Mouse (Mus musculus) c-Kit-positive CD71-negative TER-119-negative erythroid progenitor cells, embryonic 14.5 days (primary cell): ENCODE data around the gene Emc8.
"Not testable (repeated sequence)": the region's sequence is repeated elsewhere in the genome, so short reads cannot be mapped to it uniquely, and the experiment has no call there.

Experiments used
- DNase-seq: peaks from one replicate; pipeline ENCODE4 v3.0.0-alpha.2; 2013; ENCODE audit warnings: low read depth

Emc8 gene

DNA sequence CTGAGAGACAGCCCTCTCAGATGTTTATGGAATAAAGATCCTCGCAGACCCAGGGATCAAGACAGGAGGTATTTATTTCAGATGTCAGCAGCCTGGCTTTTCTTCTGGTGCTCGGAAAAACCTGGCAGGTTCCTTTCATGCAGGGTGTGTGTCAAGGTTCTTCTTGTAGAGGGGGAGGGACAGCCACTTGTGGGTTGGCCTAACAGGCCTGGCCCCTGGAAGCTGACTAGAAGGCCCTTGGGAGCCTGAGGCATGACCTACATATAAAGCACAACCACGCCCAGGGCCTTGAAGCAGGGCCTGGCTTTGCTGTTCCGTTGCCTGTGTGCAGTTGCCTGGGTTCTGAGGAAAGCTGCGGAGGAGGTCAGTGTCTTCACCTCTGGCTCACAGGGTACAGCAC lies 16.7 kb upstream of the Emc8 start:
- DNase-seq, result no peak

DNA sequence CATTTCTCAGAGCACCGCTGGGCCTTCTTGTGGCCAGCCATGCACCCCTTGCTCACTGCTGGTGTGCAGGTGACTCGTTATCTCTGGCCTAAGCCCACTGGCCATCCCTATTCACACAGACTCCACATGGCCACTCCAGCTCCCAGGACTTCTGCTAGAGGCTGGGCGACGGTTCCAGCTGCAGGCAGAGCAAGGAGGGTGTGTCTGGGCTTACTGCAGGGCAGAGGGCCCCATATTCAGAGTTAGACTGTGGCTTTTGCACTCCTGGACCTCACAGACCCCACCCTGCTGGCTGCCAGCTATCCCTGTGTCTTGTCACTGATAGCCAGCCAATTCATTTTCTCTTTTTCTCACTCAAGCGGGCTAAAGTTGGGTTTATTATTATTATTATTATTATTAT lies 15.7 kb upstream of the Emc8 start:
- no peak for DNase-seq

DNA sequence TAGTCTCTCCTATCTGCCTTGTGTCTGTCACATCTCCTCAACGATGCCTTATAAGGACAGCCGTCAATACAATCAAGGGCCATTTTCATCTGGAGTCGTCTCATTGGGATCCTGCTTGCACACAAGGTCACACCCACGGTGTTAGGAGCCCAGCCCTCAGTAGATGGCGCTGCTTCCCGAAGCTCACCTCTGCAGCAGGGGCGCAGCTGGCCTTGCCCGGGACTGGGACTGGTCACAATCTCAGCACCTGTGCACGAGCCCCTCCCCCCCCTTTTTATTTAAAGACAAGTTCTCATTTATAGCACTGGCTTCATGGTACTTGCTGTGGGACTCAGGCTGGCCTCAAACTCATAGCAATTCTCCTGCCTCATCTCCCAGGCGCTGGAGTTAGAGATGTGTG lies 15.2 kb upstream of the Emc8 start:
- DNase-seq, result no peak

DNA sequence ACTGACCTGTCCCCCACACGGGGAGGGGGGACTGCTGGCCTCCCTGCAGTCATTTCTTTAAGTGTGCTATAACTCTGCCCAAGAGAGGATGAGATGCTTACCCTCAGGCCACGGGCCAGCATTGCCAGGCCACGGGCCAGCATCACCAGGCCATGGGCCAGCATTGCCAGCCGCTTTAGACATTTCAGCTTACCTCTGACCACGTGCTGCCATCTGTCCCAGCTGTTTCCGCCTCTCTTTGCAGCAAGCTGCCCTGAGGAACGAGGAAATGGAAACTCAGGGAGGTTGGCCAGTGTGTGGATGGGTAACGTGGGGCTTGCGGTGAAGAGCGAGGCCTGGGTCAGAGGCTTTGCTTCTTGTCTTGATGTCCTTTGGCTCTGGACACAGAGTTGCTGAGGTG lies 12.7 kb upstream of the Emc8 start:
- no peak for DNase-seq

DNA sequence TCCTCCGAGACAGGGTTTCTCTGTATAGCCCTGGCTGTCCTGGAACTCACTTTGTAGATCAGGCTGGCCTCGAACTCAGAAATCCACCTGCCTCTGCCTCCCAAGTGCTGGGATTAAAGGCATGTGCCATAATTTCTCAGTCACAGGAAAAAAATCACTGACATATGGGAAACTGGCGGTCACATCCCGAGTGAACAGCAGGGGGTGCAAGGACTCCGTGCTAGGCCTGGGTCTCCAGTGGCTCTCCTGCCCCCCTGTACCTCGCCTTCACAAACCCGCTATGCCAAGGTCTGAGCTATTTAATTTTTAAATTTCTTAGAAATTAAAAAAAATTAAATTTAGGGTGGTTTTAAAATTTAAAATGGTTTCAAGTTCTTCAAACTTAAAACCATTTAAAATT lies 12.0 kb upstream of the Emc8 start:
- not testable (repeated sequence) for DNase-seq

DNA sequence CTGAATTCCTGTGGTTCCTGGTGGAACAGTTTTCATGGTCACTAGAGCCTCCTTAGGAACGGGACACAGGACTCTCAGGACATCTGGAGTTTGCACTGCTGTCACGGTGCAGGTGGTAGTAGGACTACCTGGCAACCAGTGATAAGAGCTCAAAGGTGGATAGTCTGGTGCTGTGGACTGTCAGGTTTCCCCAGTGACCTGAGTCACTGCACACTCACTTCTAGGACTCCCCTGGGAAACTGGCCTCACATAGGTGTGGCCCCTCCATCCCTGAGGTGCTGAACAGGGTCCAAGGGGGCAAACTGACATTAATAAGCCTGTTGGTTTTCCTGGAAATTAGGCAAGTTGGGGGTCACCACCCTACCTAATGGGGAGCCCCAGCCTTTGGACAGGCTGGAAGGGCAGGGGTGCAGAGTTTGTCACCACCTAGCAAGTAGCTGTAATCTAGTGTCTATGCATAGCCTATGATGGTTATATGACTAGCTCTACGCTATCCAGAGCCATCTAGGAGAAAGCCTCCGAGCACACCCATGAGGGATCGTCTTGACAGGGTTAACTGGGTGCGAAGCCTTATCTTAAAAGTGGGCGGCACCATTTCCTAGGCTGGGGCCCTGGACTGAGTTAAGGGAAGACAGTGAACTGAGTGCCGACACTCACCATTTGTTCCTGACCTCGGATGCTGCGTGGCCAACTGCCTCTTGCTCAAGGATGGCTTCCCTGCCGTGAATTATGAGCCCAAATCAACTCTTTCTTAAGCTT lies 11.4 kb upstream of the Emc8 start:
- no peak for DNase-seq

DNA sequence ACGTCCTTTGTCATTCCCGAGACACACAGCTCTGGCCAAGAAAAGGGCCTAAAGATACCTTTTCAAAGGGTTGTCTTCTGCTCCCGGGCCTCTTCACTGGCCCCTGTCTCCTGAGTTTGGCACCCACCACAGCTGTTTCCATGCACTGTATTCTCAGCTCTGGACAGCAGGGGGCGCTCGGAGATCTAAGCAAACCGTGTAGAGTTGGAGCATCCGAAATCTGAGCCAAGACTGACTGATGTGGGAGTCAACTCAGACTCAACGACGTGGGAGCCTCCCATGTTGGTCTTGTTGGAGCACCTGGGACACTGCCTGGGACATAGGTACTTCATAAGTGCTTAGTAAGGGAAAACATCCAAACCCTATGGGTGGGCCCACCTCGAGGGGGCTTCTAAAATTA lies 10.1 kb upstream of the Emc8 start:
- peak; percentile 83 for DNase-seq

DNA sequence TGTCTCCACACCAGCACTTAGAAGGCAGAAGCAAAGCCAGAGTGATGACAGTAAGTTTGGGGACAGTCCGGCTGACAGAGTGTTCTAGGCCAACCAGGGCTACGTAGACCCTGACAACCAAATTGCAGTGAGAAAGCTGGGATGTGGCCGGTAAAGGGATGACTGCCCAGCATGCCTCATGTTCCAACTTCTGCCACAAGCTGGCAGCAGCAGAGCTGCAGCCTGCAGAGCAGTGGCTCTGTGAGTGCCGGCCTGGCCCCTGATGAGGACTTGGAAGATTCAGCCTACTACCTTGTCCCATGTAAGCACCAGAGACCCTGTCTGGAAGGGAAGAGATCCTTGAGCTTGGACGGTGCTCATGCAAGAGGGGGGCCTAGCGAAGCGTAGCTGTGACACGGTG lies 7.3 kb upstream of the Emc8 start:
- no peak for DNase-seq

DNA sequence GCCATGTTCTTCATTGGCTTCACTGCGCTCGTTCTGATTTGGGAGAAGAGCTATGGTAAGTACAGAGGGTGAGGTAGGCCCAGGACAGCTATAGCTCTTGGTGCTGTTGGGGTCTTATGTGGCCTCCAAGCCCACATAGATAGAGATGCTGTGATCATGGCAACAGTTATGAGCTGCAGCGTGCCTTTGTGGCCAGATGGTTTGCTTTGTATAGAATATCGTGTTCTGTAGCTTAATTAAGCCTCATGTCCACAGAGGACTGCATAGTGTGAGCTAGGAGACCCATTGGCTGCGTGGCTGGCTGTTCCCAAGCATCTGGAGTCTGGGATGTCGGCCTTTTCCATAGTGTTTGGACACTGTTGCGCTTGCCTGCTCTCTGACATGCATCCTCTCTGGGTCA lies 4.9 kb upstream of the Emc8 start:
- no peak for DNase-seq

DNA sequence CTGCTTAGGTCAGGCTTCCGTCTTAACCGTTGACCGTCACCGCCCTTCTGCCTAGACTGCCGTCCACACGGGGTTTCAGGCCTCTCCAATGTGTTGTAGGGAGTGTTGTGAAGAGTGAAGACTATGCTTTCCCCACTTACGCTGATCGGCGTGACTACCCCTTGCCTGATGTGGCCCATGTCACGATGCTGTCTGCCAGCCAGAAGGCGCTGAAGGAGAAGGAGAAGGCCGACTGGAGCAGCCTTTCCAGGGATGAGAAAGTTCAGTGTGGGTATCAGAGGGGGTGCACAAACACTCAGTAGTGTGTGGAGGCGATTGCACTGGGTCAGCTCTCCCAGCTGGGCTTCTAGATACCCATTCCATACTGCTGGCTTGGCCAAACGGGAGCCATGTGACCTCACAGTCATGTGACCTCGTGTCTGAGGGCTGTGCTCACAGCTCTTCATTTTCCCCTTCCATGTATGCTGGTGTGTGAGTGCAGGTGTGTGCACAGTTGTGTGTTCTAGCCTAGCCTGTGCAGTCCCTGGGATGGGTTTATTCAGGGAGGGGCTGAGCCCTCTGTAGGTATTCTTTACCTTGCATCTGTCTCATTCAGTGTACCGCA lies 4.4 kb upstream of the Emc8 start:
- no peak for DNase-seq

DNA sequence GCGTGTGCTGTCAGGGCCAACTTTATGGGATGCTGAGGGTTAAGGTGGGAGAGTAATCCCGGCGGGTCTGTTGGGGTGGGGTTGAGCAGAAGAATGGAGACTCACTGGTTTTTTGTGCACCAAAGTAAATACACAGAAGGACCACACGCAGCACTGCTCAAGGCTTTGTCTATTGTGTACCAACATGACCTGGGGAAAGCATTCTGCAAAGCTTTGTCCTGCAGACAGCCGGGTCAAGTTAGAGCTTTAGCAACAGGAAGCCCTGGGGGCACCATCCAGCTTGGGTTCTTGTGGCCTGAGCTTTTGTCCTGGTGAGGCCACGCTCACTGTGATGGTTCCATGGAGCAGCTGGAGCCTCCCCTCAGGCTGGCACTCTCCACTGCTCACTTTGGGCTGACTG lies 3.4 kb upstream of the Emc8 start:
- DNase-seq, result no peak

DNA sequence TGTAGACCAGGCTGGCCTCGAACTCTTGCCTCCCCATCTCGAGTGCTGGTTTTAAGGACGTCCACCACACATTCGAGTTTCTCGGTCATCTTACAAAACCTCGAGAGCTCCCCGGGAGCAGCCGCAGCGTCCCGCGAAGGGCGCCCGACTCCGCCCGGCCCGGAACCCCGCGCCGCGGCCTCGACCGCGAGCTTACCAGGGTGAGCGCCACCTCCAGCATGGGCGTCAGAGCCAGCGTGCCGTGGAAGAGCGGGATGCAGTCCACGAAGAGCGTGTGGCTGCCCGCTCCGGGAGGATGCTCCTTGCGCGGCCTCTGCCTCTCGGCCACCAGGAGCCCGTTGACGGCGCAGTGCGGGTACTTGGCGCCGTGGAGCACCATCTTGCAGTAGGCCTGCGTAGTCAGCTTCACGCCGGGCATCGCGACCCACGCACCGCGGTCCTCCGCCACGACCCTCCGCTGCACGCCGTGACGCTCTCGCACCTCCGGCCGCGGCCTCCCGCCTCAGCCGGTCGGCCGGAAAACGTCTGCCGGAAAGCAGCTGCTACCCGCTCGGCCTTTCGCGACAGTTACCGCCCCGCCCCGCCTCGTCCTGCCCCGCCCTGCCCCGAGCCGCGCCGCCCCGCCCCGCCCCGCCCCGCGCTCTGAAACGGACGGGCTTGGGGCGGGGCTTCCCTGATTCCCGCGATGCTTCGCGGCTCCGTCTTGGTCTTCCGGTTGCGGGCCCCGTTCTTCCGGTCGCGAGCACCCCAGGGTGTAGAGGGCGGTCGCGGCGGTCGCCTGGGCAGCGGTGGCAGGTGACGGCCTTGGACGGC lies 606 bp downstream of the Emc8 start, which contains the start of the genes Gm27021 and Cox4i1:
Gm27021 (minus strand) TSS at position 519 of the 813 bp plus-strand sequence.
Cox4i1 (plus strand) TSS at position 662 of the 813 bp plus-strand sequence.
- DNase-seq, result peak; percentile 83

DNA sequence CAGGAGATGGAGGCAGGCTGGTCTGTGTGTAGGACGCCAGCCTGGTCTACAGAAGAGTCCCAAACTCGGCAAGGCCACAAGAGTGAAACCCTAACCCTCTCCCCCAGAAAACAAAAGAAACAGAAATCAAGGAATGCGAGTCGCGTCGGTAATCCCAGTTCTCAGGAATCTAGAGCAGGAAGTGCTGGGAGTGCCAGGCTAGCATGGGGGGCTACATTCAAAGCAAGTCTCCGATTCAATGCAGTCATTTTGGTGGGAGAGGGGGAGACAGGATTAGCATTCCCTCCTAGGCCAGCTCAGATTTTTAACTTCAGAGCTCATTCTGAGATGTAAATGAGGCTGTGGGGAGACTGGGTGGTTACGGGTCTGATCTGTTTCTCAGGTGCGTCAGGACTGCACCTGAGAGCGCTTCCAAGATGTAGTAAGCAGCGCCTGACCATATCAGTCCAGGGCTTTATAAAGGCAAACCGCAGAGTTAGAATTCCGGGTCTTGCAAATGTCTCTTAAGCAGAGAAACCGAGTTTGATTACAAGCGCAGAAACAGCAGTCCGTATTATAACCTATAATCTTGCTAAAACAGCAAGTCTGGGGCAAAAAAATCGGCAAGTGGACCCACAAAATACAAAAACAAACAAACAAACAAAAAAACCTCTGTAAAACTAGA lies 1.4 kb downstream of the Emc8 start:
- DNase-seq, result no peak

DNA sequence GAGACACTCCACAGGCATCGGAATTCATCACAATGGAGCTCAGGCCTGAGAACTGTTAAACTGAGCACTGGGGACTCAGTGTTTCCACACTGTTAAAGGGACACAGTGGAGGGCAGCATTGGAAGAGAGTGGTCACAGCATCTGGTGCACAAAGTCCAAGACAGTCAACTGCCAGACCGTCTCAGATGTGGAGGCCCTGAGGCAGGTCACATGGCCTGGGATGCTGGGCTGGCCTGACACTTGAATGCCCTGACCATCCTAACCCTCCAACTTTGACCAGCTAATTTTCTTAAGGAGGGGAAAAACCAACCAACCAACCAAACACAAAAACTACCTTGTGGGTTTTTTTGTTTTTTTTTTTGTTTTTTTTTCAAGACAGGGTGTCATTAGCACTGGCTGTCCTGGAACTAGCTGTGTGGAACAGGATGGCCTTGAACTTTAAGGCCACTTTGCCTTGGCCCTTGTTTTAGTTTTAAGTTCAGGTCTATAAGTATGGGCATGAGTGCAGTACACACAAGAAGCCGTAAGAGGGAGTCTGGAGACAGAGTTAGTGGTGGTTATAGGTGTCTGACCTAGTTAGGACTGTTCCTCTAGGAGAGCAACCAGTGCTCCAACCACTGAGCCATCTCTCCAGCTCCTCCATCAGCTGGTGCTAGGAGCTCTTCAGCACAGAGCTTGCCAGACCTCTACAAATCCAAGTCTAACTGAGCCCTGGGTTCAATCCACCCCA lies 2.5 kb downstream of the Emc8 start:
- no peak for DNase-seq

DNA sequence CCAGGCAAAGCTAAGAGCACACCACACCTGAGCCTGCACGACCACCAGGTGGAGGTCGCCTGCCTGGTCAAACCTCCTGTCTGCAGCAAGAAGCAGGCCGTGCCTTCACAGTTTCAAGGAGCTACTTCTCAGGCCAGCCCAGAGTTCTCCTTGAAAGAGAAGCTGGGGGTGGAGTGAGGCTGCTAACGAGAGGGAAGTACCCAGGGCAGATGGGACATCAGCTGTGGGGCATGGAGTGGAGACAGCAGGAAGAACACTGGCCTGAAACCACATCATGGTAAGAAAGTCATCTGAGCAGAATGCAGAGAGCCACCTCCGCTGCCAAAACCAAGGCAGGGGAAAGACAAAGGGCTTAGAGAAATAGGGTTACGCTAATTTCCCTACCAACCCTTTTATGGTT lies 3.8 kb downstream of the Emc8 start:
- DNase-seq, result no peak

DNA sequence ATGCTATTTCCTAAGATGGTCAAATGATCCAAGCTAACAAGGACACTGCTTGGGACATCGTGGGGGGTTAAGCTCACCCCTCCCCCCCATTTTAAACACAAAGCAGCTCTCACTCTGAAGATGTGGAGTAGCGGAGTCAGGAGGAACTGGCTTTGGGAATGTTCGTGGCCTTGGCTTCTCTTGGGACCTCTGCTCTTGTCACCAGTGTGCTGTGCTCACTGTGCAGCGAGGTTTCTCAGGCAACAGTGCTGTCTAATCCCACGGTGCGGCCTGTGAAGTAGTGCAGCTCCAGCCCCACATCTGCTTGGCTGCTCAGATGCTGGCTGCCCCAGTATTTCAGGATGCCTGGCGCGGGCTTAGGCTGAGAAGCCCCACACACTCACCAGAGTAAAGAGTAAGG lies 11.0 kb downstream of the Emc8 start:
- no peak for DNase-seq

DNA sequence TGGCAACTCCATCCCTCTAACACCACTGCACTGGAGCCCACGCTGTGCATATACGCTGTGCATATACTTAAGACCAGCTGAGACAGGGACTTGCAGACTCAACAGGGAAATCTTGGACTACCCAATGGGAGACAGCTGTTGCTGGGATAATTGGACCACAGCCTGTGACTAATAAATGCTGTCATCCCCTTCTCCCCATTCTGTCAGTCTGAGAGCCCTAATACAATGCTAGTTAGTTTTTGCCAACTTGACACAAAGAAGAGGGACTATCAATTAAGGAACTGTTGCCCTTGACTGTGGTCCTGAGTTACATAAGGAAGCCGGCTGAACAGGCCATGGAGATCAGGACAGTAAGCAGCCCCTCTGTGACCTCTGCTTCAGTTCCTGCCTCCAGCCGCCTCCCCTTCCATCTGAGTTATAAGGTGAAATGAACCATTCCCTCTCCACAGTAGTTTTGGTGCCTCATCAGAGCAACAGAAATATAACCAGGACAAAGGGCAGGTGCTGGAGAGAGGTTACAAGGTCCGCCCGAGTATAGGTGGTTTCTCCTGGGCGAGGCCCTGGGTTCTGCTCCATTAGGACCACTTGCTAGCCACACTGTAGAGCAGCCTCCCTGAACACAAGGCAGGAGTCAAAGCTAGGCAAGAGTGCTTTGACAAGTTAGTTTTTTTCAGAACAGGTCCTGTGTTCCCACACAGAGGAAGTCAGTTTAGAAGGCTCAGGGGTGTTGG lies 11.9 kb downstream of the Emc8 start:
- no peak for DNase-seq

DNA sequence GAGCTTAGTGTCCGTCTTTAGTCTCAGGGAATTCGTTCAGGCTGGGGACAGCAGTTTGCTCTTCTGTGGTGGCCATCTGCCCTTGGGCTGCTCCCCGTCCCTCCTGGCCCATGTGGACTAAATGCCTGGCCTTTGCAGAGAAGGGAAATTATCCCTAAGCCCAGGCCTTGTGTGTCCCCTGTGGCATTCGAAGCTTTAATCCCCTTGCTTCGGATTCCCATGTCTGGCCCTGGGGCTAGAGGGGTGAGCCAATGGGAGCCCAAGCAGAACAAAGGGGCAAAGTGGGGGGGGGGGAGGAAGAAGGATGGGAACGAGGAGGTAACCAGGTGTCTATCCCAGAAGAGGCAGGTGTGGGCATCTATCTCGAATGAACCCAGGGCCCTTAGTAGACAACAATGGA lies 20.8 kb downstream of the Emc8 start, which contains the start of gene 1190005I06Rik:
1190005I06Rik (minus strand) TSS at position 101 of the 400 bp plus-strand sequence.
- DNase-seq, result no peak

DNA sequence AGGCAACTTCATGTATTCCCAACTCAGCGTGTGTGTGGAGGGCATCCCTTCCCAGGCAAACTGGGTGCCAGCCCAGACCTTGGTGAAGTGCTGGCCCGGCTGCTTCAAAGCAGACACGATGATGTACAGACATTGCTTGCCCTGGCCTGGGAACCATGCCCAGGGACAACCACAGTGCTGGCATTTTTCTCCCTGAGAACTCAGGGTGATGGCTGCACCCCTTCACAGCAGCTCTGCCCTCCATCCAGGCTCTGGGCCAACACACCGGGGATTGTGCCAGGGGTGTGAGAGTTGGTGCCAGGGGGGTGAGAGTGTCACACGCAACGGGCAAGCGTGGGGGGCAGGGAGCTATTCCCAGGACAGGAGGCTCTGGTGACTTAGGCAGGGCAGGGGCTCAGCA lies 23.7 kb downstream of the Emc8 start:
- no peak for DNase-seq

DNA sequence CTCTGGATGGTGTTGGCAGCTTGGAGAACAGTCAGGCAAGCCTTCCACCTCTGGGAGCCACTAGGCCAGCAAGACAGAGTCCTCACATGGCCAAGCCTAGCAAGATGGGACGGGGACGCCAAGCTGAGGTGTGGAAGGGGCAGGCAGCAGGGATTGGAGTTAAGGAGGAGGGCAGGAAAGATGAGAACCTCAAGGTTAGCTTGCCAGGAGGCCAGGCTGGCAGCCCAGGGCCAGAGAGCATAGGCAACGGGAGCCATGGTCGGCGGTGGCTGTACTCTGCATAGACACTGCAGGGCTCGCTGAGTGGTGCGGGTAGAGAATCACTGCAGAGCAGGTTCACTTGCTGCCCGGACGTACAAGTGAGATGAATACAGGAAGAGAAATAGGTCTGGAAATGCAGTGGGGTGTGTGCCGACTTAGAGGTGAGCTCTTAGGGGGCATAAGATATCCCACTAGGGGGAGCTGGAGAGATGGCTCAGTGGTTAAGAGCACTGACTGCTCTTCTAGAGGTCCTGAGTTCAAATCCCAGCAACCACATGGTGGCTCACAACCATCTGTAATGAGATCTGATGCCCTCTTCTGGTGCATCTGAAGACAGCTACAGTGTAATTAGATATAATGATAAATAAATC lies 26.2 kb downstream of the Emc8 start:
- DNase-seq, result no peak

DNA sequence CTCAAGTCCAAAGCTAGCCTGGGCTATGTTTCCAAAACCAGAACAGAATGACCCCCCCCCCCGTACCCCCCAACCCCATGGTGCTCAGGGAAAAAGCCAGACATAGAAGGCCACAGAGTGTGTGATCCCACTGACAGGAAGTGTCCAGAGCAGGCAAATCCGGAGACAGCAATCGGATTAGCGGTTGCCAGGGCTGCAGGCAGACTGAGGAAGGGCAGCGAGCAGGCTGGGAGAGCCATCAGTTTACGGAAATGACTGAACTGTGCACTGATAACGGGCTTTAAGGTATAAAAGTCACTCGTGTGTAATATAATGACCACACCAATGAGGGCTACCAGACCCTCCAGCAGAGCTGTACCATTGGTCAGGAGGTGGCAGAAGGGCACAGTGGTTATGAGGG lies 27.1 kb downstream of the Emc8 start:
- DNase-seq, result no peak
